Mouse (Mus musculus) hindbrain, embryonic 10.5 days (tissue): ENCODE measurements around the gene Entpd7. TPM values are rescaled to one million over a fixed set of nuclear protein-coding genes. Genes with fewer than 3 reads are reported as not detected.
A peak's percentile ranks its signal among the peaks of the same experiment; 100 is the strongest.

Source experiments
- DNase-seq: peaks from one replicate; pipeline ENCODE4 v3.0.0-alpha.2; 2017; ENCODE audit warnings: low spot score
- H3K27ac ChIP-seq: fragments of 300-500 bp; sonication (generic); 2 replicates; pipeline ENCODE4 v1.5.1; 2016; ENCODE audit warnings: mild to moderate bottlenecking, moderate library complexity
- H3K27me3 ChIP-seq: fragments of 300-500 bp; sonication (generic); 2 replicates; pipeline ENCODE4 v1.6.1; 2016; ENCODE audit warnings: mild to moderate bottlenecking; ENCODE audit not compliant: poor library complexity, insufficient read depth, severe bottlenecking
- H3K36me3 ChIP-seq: fragments of 300-500 bp; sonication (generic); 2 replicates; pipeline ENCODE4 v1.6.1; 2016; ENCODE audit warnings: mild to moderate bottlenecking, moderate library complexity
- H3K4me1 ChIP-seq: fragments of 300-500 bp; sonication (generic); replicated peaks from 2 replicates; pipeline ENCODE4 v1.6.1; 2016; ENCODE audit warnings: mild to moderate bottlenecking
- H3K4me3 ChIP-seq: fragments of 300-500 bp; sonication (generic); 2 replicates; pipeline ENCODE4 v1.5.1; 2016; ENCODE audit warnings: mild to moderate bottlenecking, moderate library complexity
- H3K9me3 ChIP-seq: fragments of 300-500 bp; sonication (generic); 2 replicates; pipeline ENCODE4 v1.6.1; 2016; ENCODE audit warnings: mild to moderate bottlenecking, moderate library complexity
- WGBS: fragments of 180-500 bp; shearing (Covaris S2); methylation state at CpG from one replicate; pipeline ENCODE4 v1.1.7; 2016; 5-methylcytosine and 5-hydroxymethylcytosine counted together
- polyA plus RNA-seq: library from polyadenylated mRNA; unstranded; fragments of >200 nt; fragmentation: Nextera tagmentation; extraction: Ambion mirVana; gene quantifications from 2 replicates; pipeline ENCODE4 v1.2.1, GENCODE M21; 2016

The Entpd7 gene
- polyA plus RNA-seq, 1 experiment from 2014 or later = 9.3 TPM

GRCm38 (mm10) chr19:43663471-43663870 lies 26.0 kb upstream of the Entpd7 start:
- H3K36me3 ChIP-seq = peaks cover 28% of the 10 kb centered on the region
- WGBS = 86% methylated on average over 8 of the region's 8 CpGs
- H3K27me3 ChIP-seq = no peaks in the 10 kb centered on the region
- peaks cover 10% of the 10 kb centered on the region for H3K4me1 ChIP-seq
- no peak overlapping the region for H3K27ac ChIP-seq
- no peak for DNase-seq
- no peak overlapping the region for H3K4me3 ChIP-seq
- H3K9me3 ChIP-seq = no peaks in the 10 kb centered on the region

- no peaks in the 10 kb centered on the region for H3K27me3 ChIP-seq
- H3K4me1 ChIP-seq = peaks cover 14% of the 10 kb centered on the region
- WGBS = 54% methylated on average over 12 of the region's 12 CpGs
- H3K36me3 ChIP-seq = peaks cover 28% of the 10 kb centered on the region
- H3K27ac ChIP-seq = no peak overlapping the region
- DNase-seq = peak; percentile 55
- H3K4me3 ChIP-seq = no peak overlapping the region
- no peaks in the 10 kb centered on the region for H3K9me3 ChIP-seq
Measured at GRCm38 (mm10) chr19:43665441-43666048, 23.9 kb upstream of the Entpd7 start.

- H3K27ac ChIP-seq = no peak overlapping the region
- no peaks in the 10 kb centered on the region for H3K9me3 ChIP-seq
- H3K36me3 ChIP-seq = peaks cover 28% of the 10 kb centered on the region
- WGBS = 91% methylated on average over 22 of the region's 22 CpGs
- no peak for DNase-seq
- H3K27me3 ChIP-seq = no peaks in the 10 kb centered on the region
- H3K4me3 ChIP-seq = no peak overlapping the region
- H3K4me1 ChIP-seq = peaks cover 15% of the 10 kb centered on the region
Measured at GRCm38 (mm10) chr19:43666661-43667429, 22.6 kb upstream of the Entpd7 start.

- no peak for DNase-seq
- Histone ChIP-seq H3K4me3 (no peak overlapping the region), H3K36me3 (peaks cover 28% of the 10 kb centered on the region), H3K27ac (no peak overlapping the region), H3K9me3 (no peaks in the 10 kb centered on the region), H3K27me3 (no peaks in the 10 kb centered on the region), H3K4me1 (peaks cover 11% of the 10 kb centered on the region)
- WGBS = 73% methylated on average over 4 of the region's 4 CpGs
Measured at GRCm38 (mm10) chr19:43667430-43667809, 22.1 kb upstream of the Entpd7 start.

- 82% methylated on average over 8 of the region's 8 CpGs for WGBS
- Histone ChIP-seq H3K4me3 (no peak overlapping the region), H3K27me3 (no peaks in the 10 kb centered on the region), H3K27ac (no peak overlapping the region), H3K4me1 (peaks cover 22% of the 10 kb centered on the region), H3K9me3 (no peaks in the 10 kb centered on the region), H3K36me3 (peaks cover 11% of the 10 kb centered on the region)
- DNase-seq = no peak
Measured at GRCm38 (mm10) chr19:43669136-43669759, 20.2 kb upstream of the Entpd7 start.

GRCm38 (mm10) chr19:43671054-43671453 lies 18.4 kb upstream of the Entpd7 start:
- 86% methylated on average over 7 of the region's 7 CpGs for WGBS
- Histone ChIP-seq H3K27ac (no peak overlapping the region), H3K27me3 (no peaks in the 10 kb centered on the region), H3K4me3 (no peak overlapping the region), H3K36me3 (peaks cover 7% of the 10 kb centered on the region), H3K9me3 (no peaks in the 10 kb centered on the region), H3K4me1 (peaks cover 26% of the 10 kb centered on the region)
- DNase-seq = no peak

GRCm38 (mm10) chr19:43673513-43674315 lies 15.8 kb upstream of the Entpd7 start:
- WGBS = 16% methylated on average over 21 of the region's 21 CpGs
- H3K27ac ChIP-seq = peak overlapping the region; percentile 93
- DNase-seq = no peak

GRCm38 (mm10) chr19:43674316-43674689 lies 15.2 kb upstream of the Entpd7 start:
- H3K27me3 ChIP-seq = peaks cover 15% of the 10 kb centered on the region
- DNase-seq = no peak
- WGBS = under 1% methylated on average over 29 of the region's 29 CpGs

More at GRCm38 (mm10) chr19:43673513-43674315, 15.8 kb upstream of the Entpd7 start:
- Histone ChIP-seq H3K4me1 (peaks cover 33% of the 10 kb centered on the region), H3K36me3 (no peaks in the 10 kb centered on the region), H3K4me3 (peak overlapping the region; percentile 96), H3K9me3 (no peaks in the 10 kb centered on the region), H3K27me3 (peaks cover 15% of the 10 kb centered on the region)

GRCm38 (mm10) chr19:43674730-43675524 lies 14.5 kb upstream of the Entpd7 start, which contains the start of gene Slc25a28:
Slc25a28 (minus strand) TSS chr19:43674881.
- no peaks in the 10 kb centered on the region for H3K9me3 ChIP-seq
- H3K27me3 ChIP-seq = peaks cover 15% of the 10 kb centered on the region
- H3K36me3 ChIP-seq = no peaks in the 10 kb centered on the region
- peak within 1 kb of the TSS; percentile 96 for H3K4me3 ChIP-seq
- peaks cover 29% of the 10 kb centered on the region for H3K4me1 ChIP-seq
- H3K27ac ChIP-seq = peak within 1 kb of the TSS; percentile 93
- WGBS = under 1% methylated on average over 79 of the region's 79 CpGs
- peak; percentile 98 for DNase-seq

More at GRCm38 (mm10) chr19:43674316-43674689, 15.2 kb upstream of the Entpd7 start:
- peak overlapping the region; percentile 96 for H3K4me3 ChIP-seq
- no peaks in the 10 kb centered on the region for H3K36me3 ChIP-seq
- no peaks in the 10 kb centered on the region for H3K9me3 ChIP-seq
- H3K4me1 ChIP-seq = peaks cover 31% of the 10 kb centered on the region
- H3K27ac ChIP-seq = peak overlapping the region; percentile 93

- peaks cover 29% of the 10 kb centered on the region for H3K4me1 ChIP-seq
- no peak for DNase-seq
- peak overlapping the region; percentile 93 for H3K27ac ChIP-seq
- peak overlapping the region; percentile 96 for H3K4me3 ChIP-seq
- no peaks in the 10 kb centered on the region for H3K9me3 ChIP-seq
- peaks cover 15% of the 10 kb centered on the region for H3K27me3 ChIP-seq
- no peaks in the 10 kb centered on the region for H3K36me3 ChIP-seq
- WGBS = 3% methylated on average over 43 of the region's 43 CpGs
Measured at GRCm38 (mm10) chr19:43675525-43676400, 13.7 kb upstream of the Entpd7 start.

GRCm38 (mm10) chr19:43678467-43679003 lies 10.9 kb upstream of the Entpd7 start:
- H3K4me3 ChIP-seq = no peak overlapping the region
- DNase-seq = no peak
- peaks cover 18% of the 10 kb centered on the region for H3K4me1 ChIP-seq
- H3K27me3 ChIP-seq = peaks cover 15% of the 10 kb centered on the region
- WGBS = 83% methylated on average over 8 of the region's 8 CpGs
- no peaks in the 10 kb centered on the region for H3K9me3 ChIP-seq
- H3K36me3 ChIP-seq = no peaks in the 10 kb centered on the region
- H3K27ac ChIP-seq = no peak overlapping the region
